Mouse (Mus musculus): ENCODE data around the gene Mnx1. TPM values are rescaled to one million over a fixed set of nuclear protein-coding genes. Genes with fewer than 3 reads are reported as not detected.
A peak's percentile ranks its signal among the peaks of the same experiment; 100 is the strongest.
"Not testable (repeated sequence)": the region's sequence is repeated elsewhere in the genome, so short reads cannot be mapped to it uniquely, and the experiment has no call there.

The Mnx1 gene
- polyA plus RNA-seq, 1 experiment, result not detected

DNA sequence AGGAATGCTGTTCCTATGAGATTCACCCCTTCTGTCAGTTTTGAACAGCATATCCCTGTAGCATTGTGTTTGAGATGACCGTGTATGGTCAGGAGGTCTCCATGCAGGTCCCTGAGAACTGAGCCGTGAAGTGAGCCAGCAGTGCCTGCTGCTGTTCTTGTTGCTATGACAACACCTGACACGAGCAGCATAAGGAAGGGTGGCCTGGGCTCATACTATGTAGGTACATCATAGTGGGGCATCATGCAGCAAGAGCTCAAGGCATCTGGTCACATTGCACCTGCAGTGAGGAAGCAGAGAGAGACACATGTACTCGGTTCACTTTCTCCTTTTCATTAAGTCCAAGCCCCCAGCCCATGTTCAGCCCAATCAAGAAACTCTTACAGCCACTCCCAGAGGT, 25.9 kb downstream of the Mnx1 start:
- Histone ChIP-seq H3K27ac (ENCODE audit: insufficient read depth, low read depth, low read length) (no peak overlapping the region), H3K4me1 (ENCODE audit: control insufficient read depth, insufficient read depth, low read length) (no peaks in the 10 kb centered on the region), H3K4me3 (ENCODE audit: insufficient read depth, low read depth, low read length) (no peak overlapping the region), H3K27me3 (replicated peaks; ENCODE audit: control insufficient read depth, insufficient read depth, low read length) (no peaks in the 10 kb centered on the region), H3K36me3 (ENCODE audit: control insufficient read depth, insufficient read depth, low read length) (peaks cover 4% of the 10 kb centered on the region)
- 58% methylated on average over 4 of the region's 4 CpGs for WGBS
- no peak for DNase-seq
- TF ChIP-seq POLR2A (IDR thresholded peaks at IDR 0.05; ENCODE audit: low read depth, low read length) (no peak), CTCF (conservative IDR thresholded peaks at IDR 0.05; ENCODE audit: insufficient read depth, insufficient read length, low read depth, low read length) (no peak)

DNA sequence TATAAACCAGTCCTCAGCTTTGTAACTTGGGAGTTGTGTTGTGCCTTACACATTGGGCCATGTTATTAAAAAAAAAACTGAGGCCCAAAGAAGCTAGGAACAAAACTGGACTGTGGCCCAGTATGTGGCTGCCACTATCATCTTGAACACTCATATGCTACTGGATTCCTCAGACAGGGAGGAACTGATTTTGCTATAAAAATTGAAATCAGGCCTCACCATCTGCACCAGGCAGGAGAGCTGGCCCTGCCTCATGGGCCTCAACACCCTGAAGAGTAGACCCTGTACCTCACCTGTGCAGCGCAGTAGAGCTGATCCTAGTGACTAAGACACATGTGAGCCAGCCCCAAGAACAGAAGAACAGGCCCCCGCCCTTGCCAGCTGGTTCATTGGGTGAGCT, 33.0 kb downstream of the Mnx1 start:
- WGBS, result 98% methylated on average over 2 of the region's 2 CpGs
- peaks cover 3% of the 10 kb centered on the region for H3K36me3 ChIP-seq (ENCODE audit: control insufficient read depth, insufficient read depth, low read length)
- no peak overlapping the region for H3K27ac ChIP-seq (ENCODE audit: insufficient read depth, low read depth, low read length)
- H3K4me1 ChIP-seq (ENCODE audit: control insufficient read depth, insufficient read depth, low read length), result no peaks in the 10 kb centered on the region
- no peak overlapping the region for H3K4me3 ChIP-seq (ENCODE audit: insufficient read depth, low read depth, low read length)
- no peak for DNase-seq
- no peak for TF ChIP-seq POLR2A (IDR thresholded peaks at IDR 0.05; ENCODE audit: low read depth, low read length)
- no peak for TF ChIP-seq CTCF (conservative IDR thresholded peaks at IDR 0.05; ENCODE audit: insufficient read depth, insufficient read length, low read depth, low read length)
- H3K27me3 ChIP-seq (replicated peaks; ENCODE audit: control insufficient read depth, insufficient read depth, low read length), result no peaks in the 10 kb centered on the region

DNA sequence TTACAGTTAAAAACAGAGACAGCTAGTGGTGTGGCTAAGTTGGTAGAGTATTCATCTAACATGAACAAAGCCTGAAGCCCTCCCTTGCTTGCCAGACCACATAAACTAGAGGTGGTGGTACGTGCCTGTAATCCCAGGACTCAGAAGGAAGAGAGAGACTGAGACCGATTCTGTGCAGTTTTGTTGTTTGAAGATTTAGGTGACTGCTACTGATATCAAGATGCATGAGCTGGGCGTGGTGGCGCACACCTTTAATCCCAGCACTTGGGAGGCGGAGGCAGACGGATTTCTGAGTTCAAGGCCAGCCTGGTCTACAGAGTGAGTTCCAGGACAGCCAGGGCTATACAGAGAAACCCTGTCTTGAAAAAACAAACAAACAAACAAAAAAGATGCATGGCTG, 41.5 kb downstream of the Mnx1 start:
- 95% methylated on average over 6 of the region's 6 CpGs for WGBS
- H3K27me3 ChIP-seq (replicated peaks; ENCODE audit: control insufficient read depth, insufficient read depth, low read length); H3K4me3 ChIP-seq (ENCODE audit: insufficient read depth, low read depth, low read length); DNase-seq; H3K36me3 ChIP-seq (ENCODE audit: control insufficient read depth, insufficient read depth, low read length); H3K27ac ChIP-seq (ENCODE audit: insufficient read depth, low read depth, low read length): not testable (repeated sequence)
- peaks cover 11% of the 10 kb centered on the region for H3K4me1 ChIP-seq (ENCODE audit: control insufficient read depth, insufficient read depth, low read length)

GRCm38 (mm10) chr5:29435491-29435890, 42.8 kb downstream of the Mnx1 start:
- Histone ChIP-seq H3K4me3 (ENCODE audit: insufficient read depth, low read depth, low read length) (peak overlapping the region; percentile 85), H3K36me3 (ENCODE audit: control insufficient read depth, insufficient read depth, low read length) (peaks cover 2% of the 10 kb centered on the region; the same call in 1 of the 2 replicates), H3K27ac (ENCODE audit: insufficient read depth, low read depth, low read length) (no peak overlapping the region), H3K4me1 (ENCODE audit: control insufficient read depth, insufficient read depth, low read length) (peaks cover 11% of the 10 kb centered on the region), H3K27me3 (replicated peaks; ENCODE audit: control insufficient read depth, insufficient read depth, low read length) (no peaks in the 10 kb centered on the region)
- 43% methylated on average over 8 of the region's 8 CpGs for WGBS
- TF ChIP-seq CTCF (conservative IDR thresholded peaks at IDR 0.05; ENCODE audit: insufficient read depth, insufficient read length, low read depth, low read length) (no peak), POLR2A (IDR thresholded peaks at IDR 0.05; ENCODE audit: low read depth, low read length) (no peak)
- no peak for DNase-seq

- peaks cover 2% of the 10 kb centered on the region; the same call in 1 of the 2 replicates for H3K36me3 ChIP-seq (ENCODE audit: control insufficient read depth, insufficient read depth, low read length)
- WGBS, result under 1% methylated on average over 48 of the region's 48 CpGs
- peaks cover 11% of the 10 kb centered on the region for H3K4me1 ChIP-seq (ENCODE audit: control insufficient read depth, insufficient read depth, low read length)
- peak overlapping the region; percentile 29 for H3K27ac ChIP-seq (ENCODE audit: insufficient read depth, low read depth, low read length)
- TF ChIP-seq CTCF (conservative IDR thresholded peaks at IDR 0.05; ENCODE audit: insufficient read depth, insufficient read length, low read depth, low read length) (no peak), POLR2A (IDR thresholded peaks at IDR 0.05; ENCODE audit: low read depth, low read length) (no peak)
- H3K27me3 ChIP-seq (replicated peaks; ENCODE audit: control insufficient read depth, insufficient read depth, low read length), result no peaks in the 10 kb centered on the region
- peak; percentile 52 for DNase-seq
- peak overlapping the region; percentile 85 for H3K4me3 ChIP-seq (ENCODE audit: insufficient read depth, low read depth, low read length)
Measured at GRCm38 (mm10) chr5:29434872-29435358, 43.4 kb downstream of the Mnx1 start.

GRCm38 (mm10) chr5:29434228-29434871, 43.9 kb downstream of the Mnx1 start, which contains the start of gene Nom1:
Gene Nom1 (plus strand): TSS chr5:29434664.
- Histone ChIP-seq H3K4me1 (ENCODE audit: control insufficient read depth, insufficient read depth, low read length) (peaks cover 11% of the 10 kb centered on the region), H3K36me3 (ENCODE audit: control insufficient read depth, insufficient read depth, low read length) (peaks cover 2% of the 10 kb centered on the region; the same call in 1 of the 2 replicates), H3K27me3 (replicated peaks; ENCODE audit: control insufficient read depth, insufficient read depth, low read length) (no peaks in the 10 kb centered on the region), H3K27ac (ENCODE audit: insufficient read depth, low read depth, low read length) (peak within 1 kb of the TSS; percentile 32), H3K4me3 (ENCODE audit: insufficient read depth, low read depth, low read length) (peak within 1 kb of the TSS; percentile 85)
- DNase-seq, result peak; percentile 94
- 5% methylated on average over 29 of the region's 29 CpGs for WGBS
- peak; percentile 7 for TF ChIP-seq POLR2A (IDR thresholded peaks at IDR 0.05; ENCODE audit: low read depth, low read length)
- no peak for TF ChIP-seq CTCF (conservative IDR thresholded peaks at IDR 0.05; ENCODE audit: insufficient read depth, insufficient read length, low read depth, low read length)

DNA sequence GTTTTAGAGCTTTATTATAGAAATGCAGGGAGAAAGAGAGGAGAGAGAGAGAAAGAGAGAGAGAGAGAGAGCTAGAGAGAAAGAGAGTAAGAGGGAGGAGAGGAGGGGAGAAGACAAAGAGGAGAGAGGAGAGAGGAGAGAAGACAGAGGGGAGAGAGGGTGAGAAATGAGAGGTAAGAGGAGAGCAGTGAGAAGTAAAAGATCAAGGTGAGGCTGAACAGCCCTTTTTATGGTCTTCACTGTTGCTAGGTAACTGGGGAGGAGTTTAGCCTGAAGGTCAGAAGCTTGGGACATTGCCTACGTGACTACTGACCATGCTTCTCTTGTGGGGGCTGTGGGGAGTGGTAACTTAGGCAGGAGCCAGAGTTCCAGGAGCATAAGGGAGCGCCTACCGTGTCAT, 54.9 kb downstream of the Mnx1 start:
- WGBS, result 22% methylated on average over 3 of the region's 3 CpGs

More for the DNA sequence above, 54.9 kb downstream of the Mnx1 start:
- not testable (repeated sequence) for H3K36me3 ChIP-seq (ENCODE audit: control insufficient read depth, insufficient read depth, low read length); H3K27me3 ChIP-seq (replicated peaks; ENCODE audit: control insufficient read depth, insufficient read depth, low read length); DNase-seq; H3K4me1 ChIP-seq (ENCODE audit: control insufficient read depth, insufficient read depth, low read length); H3K4me3 ChIP-seq (ENCODE audit: insufficient read depth, low read depth, low read length); H3K27ac ChIP-seq (ENCODE audit: insufficient read depth, low read depth, low read length)

Other genes starting within 250 kb of the Mnx1 start
- 3.9 and 4.4 TPM in 2 replicates for gene Lmbr1, start 100.1 kb downstream of the Mnx1 start, polyA plus RNA-seq (2012; rRNA removed)
- 4.8 and 6.8 TPM in 2 replicates for gene Nom1, start 43.8 kb downstream of the Mnx1 start, polyA plus RNA-seq (2012; rRNA removed)
- gene Ube3c, start 90.8 kb upstream of the Mnx1 start, polyA plus RNA-seq (2012; rRNA removed), result 15.0 and 16.7 TPM in 2 replicates